Mouse (Mus musculus) heart, adult 2 months (tissue): ENCODE measurements at regions not wholly inside any gene's neighbourhood (a gene's known extent, or its start where the extent isn't known, plus 50 kb on each side); places are given as distances from the start of the nearest gene placed in this dataset.

ENCODE experiments used
- DNase-seq, 2 experiments: peaks; one replicate each; pipeline ENCODE4 v3.0.0; 2021
- H3K27ac ChIP-seq: fragments of 200-600 bp; 2 replicates; pipeline ENCODE4 v1.8.1; 2022
- H3K27me3 ChIP-seq: fragments of 200-500 bp; 2 replicates; pipeline ENCODE4 v1.6.1; 2012; ENCODE audit warnings: mild to moderate bottlenecking, low read length, inconsistent platforms, mixed read lengths; ENCODE audit not compliant: control insufficient read depth, insufficient read depth
- H3K36me3 ChIP-seq: fragments of 200-500 bp; 2 replicates; pipeline ENCODE4 v1.6.1; 2012; ENCODE audit warnings: low read length, inconsistent platforms; ENCODE audit not compliant: control insufficient read depth, insufficient read depth
- H3K4me1 ChIP-seq: fragments of 200-500 bp; 2 replicates; pipeline ENCODE4 v1.6.1; 2011; ENCODE audit warnings: low read length; ENCODE audit not compliant: control insufficient read depth, insufficient read depth
- H3K4me3 ChIP-seq: fragments of 200-600 bp; 2 replicates; pipeline ENCODE4 v1.8.1; 2022
- H3K79me2 ChIP-seq: fragments of 200-500 bp; replicated peaks from 2 replicates; pipeline ENCODE4 v1.6.1; 2012; ENCODE audit warnings: mild to moderate bottlenecking, inconsistent platforms, low read length, moderate library complexity, mixed read lengths; ENCODE audit not compliant: control insufficient read depth, insufficient read depth
- H3K9ac ChIP-seq: fragments of 200-500 bp; 2 replicates; pipeline ENCODE4 v1.6.1; 2012; ENCODE audit warnings: low read depth, mild to moderate bottlenecking, control low read depth, inconsistent platforms, low read length, mixed read lengths
- CTCF ChIP-seq: fragments of 200-600 bp; IDR thresholded peaks from 2 replicates; pipeline ENCODE4 v1.8.1; 2022; ENCODE audit warnings: antibody characterized with exemption, mild to moderate bottlenecking, moderate library complexity
- EP300 ChIP-seq: fragments of 200-500 bp; IDR thresholded peaks from 2 replicates; pipeline ENCODE4 v1.6.1; 2011; ENCODE audit warnings: low read depth, low read length, control low read depth; ENCODE audit not compliant: insufficient read depth
- POLR2A ChIP-seq: fragments of 200-500 bp; IDR thresholded peaks from 2 replicates; pipeline ENCODE4 v1.6.1; 2011; ENCODE audit warnings: mild to moderate bottlenecking, low read depth, low read length, control low read depth; ENCODE audit not compliant: insufficient read depth
- WGBS: fragments of 180-500 bp; shearing (Covaris S2); methylation state at CpG from one replicate; pipeline ENCODE4 v1.1.7; 2018; 5-methylcytosine and 5-hydroxymethylcytosine counted together
- intact Hi-C: fragments of 180-260 bp; cut with DNase I; formaldehyde crosslinking; loops from one replicate; pipeline ENCODE4 v1.15.1; 2025

DNA sequence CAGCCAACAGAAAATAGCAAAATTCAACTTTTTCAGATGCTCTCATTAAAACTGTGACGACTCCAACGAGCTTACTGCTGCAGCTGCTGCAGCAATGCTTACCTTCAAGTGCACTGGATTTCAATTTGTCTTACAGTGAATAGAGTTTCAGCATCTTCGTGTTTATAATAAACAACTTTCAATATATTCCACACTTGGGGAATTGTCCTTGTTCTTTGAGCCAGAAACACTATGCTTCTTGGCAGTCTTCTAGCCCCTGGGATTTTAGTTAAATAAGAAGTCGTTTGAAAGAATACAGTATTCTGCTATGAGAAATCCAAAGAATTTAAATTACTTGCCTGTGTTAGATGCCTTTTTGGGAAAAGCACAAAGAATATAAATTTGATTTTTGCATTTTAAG lies 381.9 kb upstream of the Kcnd2 start:
- H3K4me3 ChIP-seq: no peak overlapping the region
- H3K36me3 ChIP-seq: no peaks in the 10 kb centered on the region
- H3K27ac ChIP-seq: no peak overlapping the region
- WGBS: 56% methylated on average over 4 of the region's 4 CpGs
- H3K9ac ChIP-seq: no peak overlapping the region
- intact Hi-C loops: no loop called here
- no peaks in the 10 kb centered on the region for H3K27me3 ChIP-seq
- no peaks in the 10 kb centered on the region for H3K79me2 ChIP-seq
- no peak for DNase-seq
- TF ChIP-seq POLR2A: no peak
- TF ChIP-seq CTCF: no peak
- no peaks in the 10 kb centered on the region for H3K4me1 ChIP-seq

DNA sequence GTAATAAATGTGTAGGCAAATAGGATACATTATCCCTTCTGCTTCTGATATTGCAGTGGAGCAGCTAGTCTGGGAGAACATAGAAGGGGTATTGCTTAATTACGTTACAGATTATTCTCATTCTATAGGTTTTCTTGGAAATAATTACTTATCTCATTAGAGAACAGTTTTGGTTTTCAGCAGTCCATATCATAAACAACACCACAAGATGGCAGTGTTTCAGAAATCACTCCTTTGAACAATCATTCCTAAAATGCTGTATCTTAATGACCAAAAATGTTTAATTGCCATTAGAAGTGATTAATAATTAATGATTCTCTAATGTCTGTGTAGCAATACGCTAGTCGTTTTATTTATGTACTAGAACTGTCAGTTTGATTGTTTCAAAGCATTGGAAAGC lies 375.2 kb upstream of the Kcnd2 start:
- H3K4me3 ChIP-seq: no peak overlapping the region
- H3K36me3 ChIP-seq: no peaks in the 10 kb centered on the region
- intact Hi-C loops: loop anchor here (1.0 to 10.0 kb wide), 4 partner anchors 205 to 697 kb away; no protein-coding TSS in a partner anchor
- no peak for DNase-seq
- no peak overlapping the region for H3K27ac ChIP-seq
- TF ChIP-seq EP300 (no peak), POLR2A (no peak), CTCF (peak; percentile 67)
- 42% methylated on average over 3 of the region's 3 CpGs for WGBS
- no peaks in the 10 kb centered on the region for H3K27me3 ChIP-seq
- H3K4me1 ChIP-seq: no peaks in the 10 kb centered on the region
- no peak overlapping the region for H3K9ac ChIP-seq
- no peaks in the 10 kb centered on the region for H3K79me2 ChIP-seq
